Mouse (Mus musculus) c-Kit-positive CD71-positive TER-119-negative erythroid progenitor cells, embryonic 14.5 days (primary cell): ENCODE data around the gene Rasl2-9.
"Not testable (repeated sequence)": the region's sequence is repeated elsewhere in the genome, so short reads cannot be mapped to it uniquely, and the experiment has no call there.

Source experiments
- DNase-seq: peaks from one replicate; pipeline ENCODE4 v3.0.0-alpha.2; 2013; ENCODE audit warnings: low read depth

The Rasl2-9 gene

DNA sequence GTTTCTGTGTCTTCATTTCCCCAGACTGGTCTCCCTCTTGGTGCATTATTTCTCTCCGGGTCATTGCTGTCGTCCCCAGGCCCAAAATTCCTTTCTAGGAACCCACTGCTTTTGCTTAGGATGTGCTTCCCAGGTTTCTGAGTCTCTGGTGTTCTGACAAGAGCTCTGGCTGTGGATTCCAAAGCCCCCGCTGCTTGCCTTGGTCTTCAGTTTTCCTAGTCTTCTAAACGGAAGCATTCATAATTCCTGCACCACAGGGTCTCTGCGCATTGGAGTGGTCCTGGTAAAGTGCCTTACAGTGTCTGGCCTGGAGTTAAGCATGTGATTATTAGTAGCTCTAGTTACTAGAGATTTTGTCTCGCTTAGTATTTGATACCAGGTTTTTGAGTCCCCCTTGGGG is 44.9 kb downstream of the Rasl2-9 start:
- DNase-seq = no peak

DNA sequence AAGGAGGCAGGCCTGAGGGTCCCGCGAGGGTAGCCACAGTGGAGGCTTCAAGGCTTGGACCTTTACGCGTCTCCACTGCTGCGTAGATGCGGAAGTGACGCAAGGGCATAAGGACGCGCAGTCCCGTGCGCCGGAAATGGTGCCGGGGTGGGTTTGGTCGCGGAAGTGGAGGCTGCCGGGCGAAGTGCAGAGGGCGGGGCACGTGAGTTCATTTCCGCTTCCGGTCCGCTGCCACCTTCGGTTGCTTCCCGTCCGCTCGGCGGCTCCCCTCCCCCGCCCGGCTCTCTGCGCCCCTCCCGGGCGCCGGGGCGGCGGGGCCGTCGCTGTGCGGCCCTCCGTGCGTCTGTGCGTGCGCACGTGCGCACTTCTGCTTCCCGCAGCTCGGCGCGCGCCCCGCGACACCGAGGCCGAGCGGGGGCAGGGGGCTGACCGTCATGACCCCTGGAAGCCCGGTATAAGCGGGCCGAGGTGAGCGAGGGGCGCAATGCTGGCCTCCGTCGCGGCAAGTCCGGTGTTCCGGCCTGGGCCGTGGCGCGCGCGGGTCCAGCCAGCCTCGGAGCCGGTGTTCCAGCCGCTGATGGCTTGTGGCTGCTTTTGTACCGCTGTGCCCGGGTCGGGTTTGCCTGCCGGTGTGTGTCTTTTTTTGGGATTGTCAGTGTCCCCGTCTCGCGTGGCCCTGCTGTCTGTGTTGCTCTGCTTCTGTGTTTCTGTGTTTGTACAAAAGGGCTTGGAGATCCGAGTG is 45.6 kb downstream of the Rasl2-9 start, which contains the start of gene Epn1:
Gene Epn1, plus strand, starts transcription at position 226 of the 742 bp plus-strand sequence.
- peak; percentile 91 for DNase-seq

DNA sequence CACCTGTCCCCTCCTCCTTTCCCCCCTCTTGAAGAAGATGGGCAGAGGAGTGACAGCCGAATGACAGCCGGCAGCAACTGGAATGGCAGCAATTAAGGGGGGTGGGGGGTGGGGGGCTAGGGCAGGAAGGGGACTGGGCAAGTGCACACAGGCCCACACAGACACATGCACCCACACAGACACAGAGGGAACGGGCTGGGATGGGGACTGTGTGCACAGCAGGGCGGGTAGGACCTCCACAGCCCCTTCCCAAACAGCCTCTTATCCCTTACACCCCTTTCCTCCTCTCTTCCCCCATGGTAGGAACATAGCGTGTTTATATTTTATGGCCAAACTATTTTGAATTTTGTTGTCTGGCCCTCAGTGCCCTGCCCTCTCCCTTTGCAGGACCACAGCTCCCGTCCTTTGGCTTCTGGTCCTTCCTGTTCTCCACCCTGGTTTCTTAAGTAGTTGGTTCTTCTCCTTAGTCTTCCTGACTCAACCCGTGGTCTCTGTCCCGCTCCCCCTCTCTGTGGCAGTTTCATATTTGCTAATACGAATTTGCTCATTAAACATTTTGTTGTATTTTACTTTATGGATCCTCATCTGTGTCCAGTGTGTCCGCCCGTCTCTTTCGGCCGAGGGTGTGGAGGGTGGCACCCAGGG is 46.3 kb downstream of the Rasl2-9 start:
- not testable (repeated sequence) for DNase-seq

DNA sequence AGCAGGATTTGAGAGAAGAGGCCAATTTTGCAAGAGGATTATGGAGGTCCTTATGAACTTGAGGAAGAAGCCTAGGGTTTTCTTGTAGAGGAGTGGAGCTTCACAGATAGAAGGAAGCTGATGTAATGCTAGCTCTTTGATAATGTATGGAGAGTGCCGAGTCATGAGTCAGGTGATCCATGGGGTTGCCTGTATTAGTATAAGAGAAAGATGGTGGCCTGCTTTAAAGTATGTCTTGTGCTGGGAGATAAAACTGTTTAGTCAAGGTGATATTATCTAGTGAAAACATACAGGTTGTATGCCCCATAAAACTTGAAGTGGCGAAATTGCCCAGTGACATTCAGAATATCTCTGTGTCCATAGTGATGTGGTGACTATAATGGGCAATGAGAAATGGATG is 48.8 kb downstream of the Rasl2-9 start:
- DNase-seq = peak; percentile 56

DNA sequence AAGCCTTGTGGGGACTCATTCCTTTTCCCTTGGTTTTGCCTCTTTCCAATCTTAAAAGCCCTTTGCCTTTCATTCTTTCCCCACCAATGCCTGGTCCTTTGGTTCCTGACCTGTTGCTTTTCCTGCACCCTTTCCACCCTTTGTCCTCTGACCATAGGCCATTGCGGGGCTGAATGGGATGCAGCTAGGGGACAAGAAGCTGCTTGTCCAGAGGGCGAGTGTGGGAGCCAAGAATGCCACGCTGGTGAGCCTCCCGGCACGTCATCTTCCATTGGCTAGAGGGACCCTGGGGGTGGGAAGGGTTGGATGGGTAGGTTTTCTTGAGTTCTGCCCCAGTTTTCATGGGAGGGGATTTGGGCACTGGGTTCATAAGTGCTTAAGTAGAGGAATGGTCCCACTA is 50.8 kb downstream of the Rasl2-9 start:
- DNase-seq = no peak
